Mouse (Mus musculus): ENCODE results near the gene Zcchc4. TPM values are rescaled to one million over a fixed set of nuclear protein-coding genes. Genes with fewer than 3 reads are reported as not detected.

Gene Zcchc4
- polyA plus RNA-seq, 1 experiment from 2014 or later, result 6.7 TPM

DNA sequence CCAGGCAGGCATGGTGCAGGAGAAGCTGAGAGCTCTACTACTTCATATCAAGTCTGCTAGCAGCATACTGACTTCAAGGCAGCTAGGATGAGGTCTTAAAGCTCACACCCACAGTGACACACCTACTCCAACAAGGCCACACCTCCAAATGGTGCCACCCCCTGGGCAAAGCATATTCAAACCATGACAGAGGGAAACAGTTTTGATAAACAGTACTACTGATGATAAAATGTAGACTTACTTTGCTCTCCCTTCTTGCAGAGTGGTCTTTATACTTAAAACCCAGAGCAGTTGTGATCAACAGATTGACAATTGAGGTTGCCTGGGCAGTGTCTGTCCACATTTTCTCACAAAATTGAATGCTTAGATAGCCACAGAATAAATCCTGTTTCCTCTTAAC, 57.8 kb downstream of the Zcchc4 start:
- Histone ChIP-seq H3K4me2 (peak overlapping the region; percentile 89), H3K9me3 (replicated peaks) (no peaks in the 10 kb centered on the region), H3K4me1 (replicated peaks) (peaks cover 28% of the 10 kb centered on the region), H3K27me3 (no peaks in the 10 kb centered on the region), H3K4me3 (replicated peaks) (peak overlapping the region; percentile 71), H3K36me3 (replicated peaks) (peaks cover 6% of the 10 kb centered on the region; the same call in 1 of the 2 replicates), H3K9ac (0 out of 2 replicates have a peak overlapping the region, but pooled peaks have one; percentile 36), H3K27ac (replicated peaks) (peak overlapping the region; percentile 89)
- ATAC-seq (ENCODE audit: insufficient read depth), result no peak

GRCm38 (mm10) chr5:52833761-52834274, 58.6 kb downstream of the Zcchc4 start, which contains the start of gene Anapc4:
TSS of gene Anapc4 (plus strand) at chr5:52834012.
- H3K9me3 ChIP-seq (replicated peaks), result no peaks in the 10 kb centered on the region
- H3K9ac ChIP-seq, result peak within 1 kb of the TSS; percentile 71
- H3K36me3 ChIP-seq (replicated peaks), result peaks cover 6% of the 10 kb centered on the region; the same call in 1 of the 2 replicates
- WGBS (ENCODE audit: insufficient replicate concordance), result under 1% methylated on average over 50 of the region's 50 CpGs
- H3K27ac ChIP-seq (replicated peaks), result peak within 1 kb of the TSS; percentile 89
- peak within 1 kb of the TSS; percentile 89 for H3K4me2 ChIP-seq
- peak; percentile 99 for ATAC-seq (ENCODE audit: insufficient read depth)
- peak within 1 kb of the TSS; percentile 71 for H3K4me3 ChIP-seq (replicated peaks)
- H3K4me1 ChIP-seq (replicated peaks), result peaks cover 28% of the 10 kb centered on the region
- H3K27me3 ChIP-seq, result no peaks in the 10 kb centered on the region

- H3K27ac ChIP-seq (replicated peaks), result peak overlapping the region; percentile 87
- peaks cover 28% of the 10 kb centered on the region for H3K4me1 ChIP-seq (replicated peaks)
- H3K4me3 ChIP-seq (replicated peaks), result peak overlapping the region; percentile 71
- H3K27me3 ChIP-seq, result no peaks in the 10 kb centered on the region
- H3K36me3 ChIP-seq (replicated peaks), result peaks cover 8% of the 10 kb centered on the region; the same call in 1 of the 2 replicates
- no peaks in the 10 kb centered on the region for H3K9me3 ChIP-seq (replicated peaks)
- 7% methylated on average over 8 of the region's 8 CpGs for whole genome bisulfite sequencing (ENCODE audit: insufficient replicate concordance)
- ATAC-seq (ENCODE audit: insufficient read depth), result no peak
- peak overlapping the region; percentile 89 for H3K4me2 ChIP-seq
- peak overlapping the region; percentile 71 for H3K9ac ChIP-seq
Measured at GRCm38 (mm10) chr5:52834386-52834785, 59.2 kb downstream of the Zcchc4 start.

GRCm38 (mm10) chr5:52844319-52844718, 69.1 kb downstream of the Zcchc4 start:
- H3K36me3 ChIP-seq (replicated peaks), result peaks cover 50% of the 10 kb centered on the region
- no peaks in the 10 kb centered on the region for H3K4me1 ChIP-seq (replicated peaks)
- H3K27me3 ChIP-seq, result no peaks in the 10 kb centered on the region
- no peak for ATAC-seq (ENCODE audit: insufficient read depth)
- H3K4me3 ChIP-seq (replicated peaks), result no peak overlapping the region
- no peak overlapping the region for H3K4me2 ChIP-seq
- WGBS (ENCODE audit: insufficient replicate concordance), result 83% methylated on average over 7 of the region's 7 CpGs
- no peaks in the 10 kb centered on the region for H3K9me3 ChIP-seq (replicated peaks)
- H3K9ac ChIP-seq, result no peak overlapping the region
- no peak overlapping the region for H3K27ac ChIP-seq (replicated peaks)

DNA sequence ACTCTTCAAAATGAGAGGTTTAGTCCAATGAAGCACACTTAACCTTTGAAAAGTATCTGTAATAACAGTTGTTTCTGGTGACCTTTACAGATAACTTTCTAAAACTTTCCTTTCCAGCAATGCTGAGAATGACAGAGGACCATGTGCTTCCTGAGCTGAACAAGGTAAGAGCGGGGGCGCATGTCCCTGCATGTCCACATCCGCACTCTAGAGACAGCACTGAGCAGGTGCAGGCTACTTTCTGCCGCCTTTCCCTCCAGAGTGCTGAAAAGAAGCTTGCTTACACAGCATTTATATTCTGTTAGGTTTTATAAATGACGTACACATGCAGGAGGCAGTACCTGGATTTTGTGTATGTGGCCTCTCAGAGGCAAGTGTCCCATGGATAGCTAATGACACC, 80.5 kb downstream of the Zcchc4 start:
- Histone ChIP-seq H3K9ac (no peak overlapping the region), H3K27ac (replicated peaks) (no peak overlapping the region), H3K36me3 (replicated peaks) (peaks cover 51% of the 10 kb centered on the region), H3K4me2 (no peak overlapping the region), H3K27me3 (no peaks in the 10 kb centered on the region), H3K4me1 (replicated peaks) (no peaks in the 10 kb centered on the region), H3K4me3 (replicated peaks) (no peak overlapping the region), H3K9me3 (replicated peaks) (no peaks in the 10 kb centered on the region)
- ATAC-seq (ENCODE audit: insufficient read depth), result no peak
- WGBS (ENCODE audit: insufficient replicate concordance), result 91% methylated on average over 5 of the region's 5 CpGs

DNA sequence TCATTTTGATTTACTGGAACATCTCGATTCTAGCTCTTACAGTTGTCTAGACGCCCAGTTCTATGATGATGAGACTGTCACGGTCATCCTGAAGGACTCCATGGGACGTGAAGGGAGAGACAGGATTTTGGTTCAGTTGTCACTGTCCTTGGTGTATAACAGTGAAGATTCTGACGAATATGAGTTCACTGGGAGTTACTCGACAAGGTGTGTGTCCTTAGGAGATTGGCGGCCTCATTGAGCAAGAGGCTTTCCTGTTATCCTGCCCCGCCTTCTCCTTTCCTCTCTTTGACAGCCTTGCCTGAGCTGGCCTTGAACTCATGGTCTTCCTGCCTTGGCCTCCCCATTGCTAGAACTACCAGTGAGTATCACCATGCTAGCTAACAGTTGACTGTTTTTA, 89.2 kb downstream of the Zcchc4 start:
- no peak for ATAC-seq (ENCODE audit: insufficient read depth)
- Histone ChIP-seq H3K4me3 (replicated peaks) (no peak overlapping the region), H3K9ac (no peak overlapping the region), H3K36me3 (replicated peaks) (peaks cover 44% of the 10 kb centered on the region), H3K4me2 (no peak overlapping the region), H3K4me1 (replicated peaks) (no peaks in the 10 kb centered on the region), H3K9me3 (replicated peaks) (no peaks in the 10 kb centered on the region), H3K27me3 (no peaks in the 10 kb centered on the region), H3K27ac (replicated peaks) (no peak overlapping the region)
- WGBS (ENCODE audit: insufficient replicate concordance), result 67% methylated on average over 8 of the region's 8 CpGs

DNA sequence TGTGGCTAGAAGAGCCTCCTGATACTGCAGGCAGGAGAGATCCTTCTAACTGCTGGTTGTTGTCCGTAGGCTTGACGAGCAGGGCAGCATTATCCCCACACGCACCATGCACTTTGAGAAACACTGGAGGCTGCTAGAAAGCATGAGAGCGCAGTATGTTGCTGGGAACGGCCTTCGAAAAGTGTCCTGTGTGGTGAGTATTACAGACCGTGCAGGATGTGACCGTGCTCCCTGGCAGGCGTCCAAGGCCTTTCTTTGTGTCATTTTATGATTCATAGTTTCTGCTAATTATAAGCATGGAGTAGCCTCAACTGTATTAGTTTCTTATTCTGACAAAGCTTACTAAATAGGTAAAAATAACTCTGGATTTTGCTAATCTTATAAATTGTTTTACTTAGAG, 90.6 kb downstream of the Zcchc4 start:
- H3K9ac ChIP-seq, result no peak overlapping the region
- WGBS (ENCODE audit: insufficient replicate concordance), result 78% methylated on average over 9 of the region's 9 CpGs
- H3K27me3 ChIP-seq, result no peaks in the 10 kb centered on the region
- peaks cover 35% of the 10 kb centered on the region for H3K36me3 ChIP-seq (replicated peaks)
- H3K4me2 ChIP-seq, result no peak overlapping the region
- no peaks in the 10 kb centered on the region for H3K9me3 ChIP-seq (replicated peaks)
- H3K4me3 ChIP-seq (replicated peaks), result no peak overlapping the region
- no peak overlapping the region for H3K27ac ChIP-seq (replicated peaks)
- H3K4me1 ChIP-seq (replicated peaks), result no peaks in the 10 kb centered on the region
- no peak for ATAC-seq (ENCODE audit: insufficient read depth)

GRCm38 (mm10) chr5:52866361-52867155, 91.3 kb downstream of the Zcchc4 start:
- no peak overlapping the region for H3K9ac ChIP-seq
- no peaks in the 10 kb centered on the region for H3K27me3 ChIP-seq
- peaks cover 33% of the 10 kb centered on the region for H3K36me3 ChIP-seq (replicated peaks)
- H3K9me3 ChIP-seq (replicated peaks), result no peaks in the 10 kb centered on the region
- no peaks in the 10 kb centered on the region for H3K4me1 ChIP-seq (replicated peaks)
- 76% methylated on average over 18 of the region's 18 CpGs for WGBS (ENCODE audit: insufficient replicate concordance)
- ATAC-seq (ENCODE audit: insufficient read depth), result no peak
- no peak overlapping the region for H3K4me2 ChIP-seq
- no peak overlapping the region for H3K4me3 ChIP-seq (replicated peaks)
- H3K27ac ChIP-seq (replicated peaks), result no peak overlapping the region

GRCm38 (mm10) chr5:52868918-52869703, 93.9 kb downstream of the Zcchc4 start:
- no peaks in the 10 kb centered on the region for H3K4me1 ChIP-seq (replicated peaks)

GRCm38 (mm10) chr5:52871461-52871860, 96.3 kb downstream of the Zcchc4 start:
- peaks cover 13% of the 10 kb centered on the region for H3K36me3 ChIP-seq (replicated peaks)
- H3K27ac ChIP-seq (replicated peaks), result no peak overlapping the region
- 14% methylated on average over 1 of the region's 1 CpGs for WGBS (ENCODE audit: insufficient replicate concordance)
- no peaks in the 10 kb centered on the region for H3K27me3 ChIP-seq
- H3K4me1 ChIP-seq (replicated peaks), result no peaks in the 10 kb centered on the region
- no peak overlapping the region for H3K4me2 ChIP-seq
- no peak overlapping the region for H3K9ac ChIP-seq
- H3K9me3 ChIP-seq (replicated peaks), result no peaks in the 10 kb centered on the region
- ATAC-seq (ENCODE audit: insufficient read depth), result no peak
- H3K4me3 ChIP-seq (replicated peaks), result no peak overlapping the region

More at GRCm38 (mm10) chr5:52868918-52869703, 93.9 kb downstream of the Zcchc4 start:
- WGBS (ENCODE audit: insufficient replicate concordance), result 73% methylated on average over 12 of the region's 12 CpGs
- ATAC-seq (ENCODE audit: insufficient read depth), result no peak
- no peak overlapping the region for H3K4me2 ChIP-seq
- no peaks in the 10 kb centered on the region for H3K27me3 ChIP-seq
- H3K4me3 ChIP-seq (replicated peaks), result no peak overlapping the region
- peaks cover 22% of the 10 kb centered on the region for H3K36me3 ChIP-seq (replicated peaks)
- no peak overlapping the region for H3K27ac ChIP-seq (replicated peaks)
- H3K9ac ChIP-seq, result no peak overlapping the region
- H3K9me3 ChIP-seq (replicated peaks), result no peaks in the 10 kb centered on the region

DNA sequence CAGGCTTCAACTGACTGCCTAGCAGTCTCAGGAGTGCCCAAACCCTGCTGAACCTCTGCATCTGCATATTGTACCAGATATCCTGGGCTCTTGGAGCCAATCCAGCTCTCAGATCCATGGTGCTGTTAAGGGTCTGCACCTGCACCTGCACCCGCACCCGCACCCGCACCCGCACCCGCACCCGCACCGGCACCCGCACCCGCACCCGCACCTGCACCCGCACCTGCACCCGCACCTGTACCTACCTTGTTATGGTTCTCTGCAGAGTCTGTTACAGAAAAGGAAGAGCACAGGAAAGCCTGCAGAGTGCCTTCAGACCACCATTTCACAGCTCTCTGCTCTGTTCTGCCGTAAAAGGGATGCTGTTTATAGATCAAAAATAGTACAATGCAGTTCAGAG, 96.8 kb downstream of the Zcchc4 start:
- Histone ChIP-seq H3K27me3 (no peaks in the 10 kb centered on the region), H3K9ac (no peak overlapping the region), H3K36me3 (replicated peaks) (peaks cover 9% of the 10 kb centered on the region; the same call in 1 of the 2 replicates), H3K27ac (replicated peaks) (no peak overlapping the region), H3K4me2 (no peak overlapping the region), H3K4me3 (replicated peaks) (no peak overlapping the region), H3K9me3 (replicated peaks) (no peaks in the 10 kb centered on the region), H3K4me1 (replicated peaks) (no peaks in the 10 kb centered on the region)
- ATAC-seq (ENCODE audit: insufficient read depth), result no peak
- 85% methylated on average over 13 of the region's 13 CpGs for whole genome bisulfite sequencing (ENCODE audit: insufficient replicate concordance)

All from liver, embryonic 15.5 days (tissue).